Mouse (Mus musculus) lung, postnatal 10 days (tissue): ENCODE measurements around the gene Brca1.
"Not testable (repeated sequence)": the region's sequence is repeated elsewhere in the genome, so short reads cannot be mapped to it uniquely, and the experiment has no call there.

Experiments
- DNase-seq: peaks from one replicate; pipeline ENCODE4 v3.0.0; 2021

The Brca1 gene

DNA sequence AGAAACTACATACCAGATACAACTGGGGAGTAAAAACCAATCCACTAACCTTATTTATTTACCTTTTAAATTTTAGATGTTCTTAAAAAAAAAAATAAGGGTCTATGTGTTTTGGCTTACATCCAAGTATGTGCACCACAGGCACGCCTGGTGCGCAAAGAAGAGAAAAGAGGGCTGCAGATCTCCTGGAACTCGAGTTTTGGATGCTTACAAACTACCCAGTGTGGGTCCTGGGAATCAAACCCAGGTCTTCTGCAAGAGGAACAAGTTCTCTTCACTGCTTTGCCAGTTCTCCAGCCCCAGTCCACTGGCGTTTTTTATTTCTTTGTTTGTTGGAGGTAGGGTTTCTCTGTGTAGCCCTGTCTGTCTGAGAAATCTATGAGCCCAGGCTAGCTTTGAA, 25.1 kb downstream of the Brca1 start:
- no peak for DNase-seq

- DNase-seq, result no peak
Measured at GRCm38 (mm10) chr11:101525936-101526595, 25.7 kb downstream of the Brca1 start.

GRCm38 (mm10) chr11:101525056-101525455, 26.7 kb downstream of the Brca1 start:
- DNase-seq, result no peak

- DNase-seq, result no peak
Measured at GRCm38 (mm10) chr11:101524446-101524845, 27.3 kb downstream of the Brca1 start.

DNA sequence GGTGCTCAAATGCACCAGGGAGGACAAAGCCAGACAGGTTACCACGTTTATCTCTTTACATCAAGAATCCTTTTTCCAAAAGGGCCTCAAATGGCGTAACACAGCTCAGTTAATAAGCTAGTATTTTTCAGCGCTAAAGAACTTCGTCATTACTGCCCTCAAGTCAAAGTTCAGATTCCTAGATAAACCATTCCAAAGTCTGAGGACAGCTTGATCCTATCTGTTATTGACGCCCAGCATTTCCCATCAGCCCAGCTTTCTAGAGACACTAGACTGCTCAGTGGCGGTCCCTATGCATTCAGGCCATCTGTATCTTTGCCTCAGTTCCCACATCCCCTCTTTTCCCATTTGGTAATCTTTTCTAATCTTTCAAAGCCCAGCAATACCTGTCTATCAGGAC, 32.4 kb downstream of the Brca1 start:
- no peak for DNase-seq

GRCm38 (mm10) chr11:101518937-101519336, 32.8 kb downstream of the Brca1 start:
- DNase-seq, result no peak

DNA sequence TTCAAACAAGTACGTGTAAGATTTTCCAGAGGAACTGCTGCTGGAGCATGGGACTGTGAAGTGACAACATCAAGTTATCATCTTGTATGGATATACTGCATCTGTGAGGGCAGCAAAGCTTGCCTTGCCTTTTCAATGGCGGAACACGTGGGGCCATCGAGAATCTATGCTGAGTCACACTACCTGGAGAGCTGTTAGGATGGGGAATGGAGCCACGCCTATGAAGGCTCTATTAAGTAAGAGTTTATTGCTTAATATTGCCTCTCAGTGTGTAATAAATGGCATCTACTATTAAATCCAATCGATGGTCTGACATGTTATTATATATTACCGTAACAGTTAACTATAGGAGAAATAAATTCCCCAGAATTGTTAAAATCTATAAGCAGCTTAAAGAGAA, 44.7 kb downstream of the Brca1 start:
- DNase-seq, result no peak

- no peak for DNase-seq
Measured at GRCm38 (mm10) chr11:101506269-101506780, 45.4 kb downstream of the Brca1 start.

DNA sequence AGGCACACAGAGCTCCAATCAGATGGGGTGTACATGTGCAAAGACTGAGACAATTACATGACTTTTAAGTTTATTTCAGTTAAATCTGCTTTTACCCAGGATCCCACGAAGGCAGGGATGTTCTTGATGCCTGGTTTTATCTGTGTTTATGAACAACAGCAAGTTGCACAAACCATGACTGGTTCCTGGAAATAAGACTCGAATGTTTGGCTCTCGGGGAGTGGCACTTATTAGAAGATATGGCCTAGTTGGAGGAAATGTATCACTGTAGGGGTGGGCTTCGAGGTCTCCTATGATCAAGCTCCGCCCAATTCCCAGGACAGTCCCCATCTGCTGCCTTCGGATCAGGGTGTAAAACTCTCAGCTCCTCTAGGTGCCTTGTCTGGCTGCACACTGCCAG, 65.6 kb downstream of the Brca1 start:
- no peak for DNase-seq

- DNase-seq, result no peak
Measured at GRCm38 (mm10) chr11:101485509-101486028, 66.2 kb downstream of the Brca1 start.

DNA sequence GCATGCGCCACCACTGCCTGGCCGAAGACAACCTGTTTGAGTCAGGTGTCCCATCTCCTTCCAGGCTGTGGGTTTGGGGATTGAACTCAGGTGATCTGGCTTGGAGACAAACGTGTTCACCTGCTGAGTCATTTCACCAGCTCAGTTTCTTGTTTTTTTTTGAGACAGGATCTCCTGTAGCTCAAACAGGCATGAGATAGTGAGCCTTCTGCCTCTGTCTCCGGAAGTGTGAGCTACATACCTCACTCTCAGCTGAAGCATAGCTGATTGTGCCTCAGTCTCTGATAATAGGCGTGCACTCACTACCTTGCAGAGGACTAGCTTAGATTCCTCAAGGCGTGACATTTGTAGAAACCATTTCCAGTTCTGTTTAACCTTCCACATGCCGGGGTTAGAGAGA, 66.9 kb downstream of the Brca1 start:
- no peak for DNase-seq

GRCm38 (mm10) chr11:101484245-101484644, 67.5 kb downstream of the Brca1 start:
- no peak for DNase-seq

DNA sequence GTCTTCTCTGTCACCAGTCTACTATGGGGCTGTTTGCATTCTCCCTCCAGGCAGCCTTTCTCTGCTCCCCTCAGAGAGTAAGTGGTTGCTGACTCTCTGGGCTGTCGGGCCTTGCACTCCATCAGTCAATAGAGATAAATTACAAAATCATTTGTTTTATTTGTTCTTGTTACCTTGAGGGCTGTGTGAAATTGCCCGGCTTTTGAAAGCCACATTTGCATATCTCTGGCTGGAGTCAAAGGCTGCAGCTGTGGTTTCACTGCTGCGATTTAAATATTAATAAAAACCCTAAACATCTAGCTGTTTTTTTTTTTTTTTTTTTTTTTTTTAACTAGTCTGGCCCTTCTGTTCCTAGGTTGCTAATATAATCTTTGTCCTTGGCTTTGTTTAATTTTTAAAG, 68.0 kb downstream of the Brca1 start:
- no peak for DNase-seq

GRCm38 (mm10) chr11:101480912-101481311, 70.8 kb downstream of the Brca1 start:
- DNase-seq, result no peak

DNA sequence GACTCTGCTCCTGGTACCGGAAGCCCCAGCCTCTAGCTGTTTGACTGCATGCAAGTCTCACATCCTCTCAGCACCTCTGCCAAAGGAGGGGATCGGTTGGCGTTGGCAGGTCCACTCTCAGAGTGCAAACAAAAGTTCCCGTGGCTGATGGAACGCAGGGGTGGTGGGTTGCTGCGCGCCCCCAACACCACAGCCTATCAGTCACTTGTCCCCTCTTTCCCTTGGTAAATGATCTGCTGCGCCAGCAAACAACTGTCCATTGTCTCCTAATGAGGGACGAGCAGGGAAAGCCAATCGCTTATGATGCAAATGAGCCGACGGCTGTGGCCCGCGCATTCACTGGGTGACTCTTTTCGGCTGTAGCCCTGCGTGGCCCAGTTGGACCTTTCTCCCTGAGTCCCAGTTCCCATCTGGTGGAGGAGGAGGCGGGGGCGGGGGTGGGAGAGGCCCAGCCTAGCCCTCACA, 72.6 kb downstream of the Brca1 start:
- no peak for DNase-seq

- no peak for DNase-seq
Measured at GRCm38 (mm10) chr11:101477552-101478211, 74.1 kb downstream of the Brca1 start.

DNA sequence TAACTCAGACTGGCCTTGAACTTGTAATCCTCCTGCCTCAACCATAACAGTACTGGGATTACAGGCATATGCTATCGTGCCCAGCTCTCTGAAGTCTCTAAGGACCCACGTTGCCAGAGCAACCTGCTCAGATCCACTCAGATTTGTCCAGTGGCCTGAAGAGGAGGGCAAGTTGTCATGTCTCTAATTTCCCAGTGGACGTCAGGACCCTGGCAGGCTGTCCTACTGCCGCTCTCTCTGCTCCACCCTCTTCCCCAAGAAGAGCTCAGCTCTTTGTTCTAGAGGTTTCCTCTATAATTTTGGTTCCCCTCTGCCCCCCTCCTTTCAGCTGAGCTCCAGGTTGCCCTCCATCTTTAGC, 74.6 kb downstream of the Brca1 start:
- DNase-seq, result no peak

GRCm38 (mm10) chr11:101476361-101476760, 75.4 kb downstream of the Brca1 start:
- not testable (repeated sequence) for DNase-seq

DNA sequence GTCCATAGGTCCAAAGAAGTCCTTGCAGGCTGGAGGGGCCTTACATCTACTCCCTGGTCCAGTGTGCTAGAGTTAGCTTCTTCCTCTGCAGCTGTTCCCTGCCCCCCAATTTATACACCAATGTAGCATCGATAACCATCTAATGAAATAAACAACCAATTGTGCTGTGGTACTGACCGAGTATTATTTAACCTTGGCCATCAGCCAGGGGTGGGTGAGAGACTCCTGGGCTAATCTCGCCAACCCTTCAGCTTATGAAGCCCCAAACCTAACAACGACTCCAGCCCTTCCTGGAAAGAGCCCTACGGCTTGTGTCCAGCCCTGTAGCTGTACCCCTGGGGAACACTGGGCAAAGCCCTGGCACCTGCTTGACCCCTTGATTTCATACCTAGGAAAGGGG, 77.5 kb downstream of the Brca1 start:
- no peak for DNase-seq

GRCm38 (mm10) chr11:101473686-101474085, 78.1 kb downstream of the Brca1 start:
- not testable (repeated sequence) for DNase-seq

DNA sequence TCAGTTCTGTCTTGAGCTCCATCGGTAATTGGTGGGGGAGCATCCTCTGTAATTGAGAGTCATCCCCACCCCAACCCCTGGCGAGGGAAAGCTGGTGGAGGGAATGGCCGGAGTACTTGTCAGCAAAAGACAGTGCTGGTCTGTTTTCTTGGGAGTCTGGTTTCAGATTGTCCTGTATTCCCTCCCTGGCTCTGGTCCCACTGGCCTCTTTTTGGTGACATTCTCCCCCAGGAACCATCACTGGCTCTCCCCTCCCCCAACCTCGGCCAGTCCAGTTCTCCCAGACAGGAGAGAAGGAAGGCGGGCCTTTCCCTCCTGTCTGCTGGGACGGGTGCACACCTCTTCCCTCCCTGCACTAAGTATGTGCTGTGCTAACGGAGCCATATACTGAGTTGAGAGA, 79.4 kb downstream of the Brca1 start:
- DNase-seq, result no peak

GRCm38 (mm10) chr11:101471926-101472325, 79.8 kb downstream of the Brca1 start:
- no peak for DNase-seq

GRCm38 (mm10) chr11:101470206-101470605, 81.5 kb downstream of the Brca1 start:
- DNase-seq, result no peak

DNA sequence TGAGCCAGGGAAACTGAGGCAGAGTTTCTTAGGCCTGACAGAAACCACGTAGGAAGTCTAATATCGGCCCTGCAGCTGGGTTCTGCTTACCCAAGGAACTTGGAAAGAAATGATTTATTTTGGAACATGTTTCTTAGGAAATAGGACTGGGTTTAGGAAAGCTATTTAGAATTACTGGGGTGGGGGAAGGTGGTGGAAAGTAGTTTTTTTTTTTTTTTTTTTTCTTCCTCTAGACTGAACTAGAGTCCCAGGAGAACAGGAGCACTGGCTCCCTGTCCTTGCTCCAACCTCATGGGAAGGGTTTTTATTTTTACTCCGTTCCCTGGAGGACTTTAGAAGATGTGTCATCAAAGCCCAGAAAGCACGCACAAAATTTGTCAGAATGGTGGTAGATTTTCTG, 82.6 kb downstream of the Brca1 start:
- DNase-seq, result no peak
